Comparison of ENCODE assay signal across 21 mouse cellular contexts in genomic region chr2:54943386-54943785, GRCm38 (mm10).
"Had no signal": no experiment of that assay in that cellular context is flagged by ENCODE, and none has a peak within 500 bp of the region (broad histone marks: within the 10 kb centered on the region; RNA-seq: fewer than 3 reads in every experiment).

No protein-coding gene starts in this region.

- H3K36me3 ChIP-seq: lung, embryonic 15.5 days; midbrain, embryonic 13.5 days; midbrain, embryonic 15.5 days; neural tube, embryonic 13.5 days; neural tube, embryonic 15.5 days had no signal

- H3K27ac ChIP-seq: lung, embryonic 15.5 days; macrophage; midbrain, embryonic 13.5 days; midbrain, embryonic 15.5 days; neural tube, embryonic 13.5 days; neural tube, embryonic 15.5 days had no signal

- H3K4me1 ChIP-seq: lung, embryonic 15.5 days; megakaryocyte, embryonic 14.5 days; midbrain, embryonic 13.5 days; midbrain, embryonic 15.5 days; neural tube, embryonic 13.5 days; neural tube, embryonic 15.5 days had no signal

- H3K9ac ChIP-seq: lung, embryonic 15.5 days; midbrain, embryonic 13.5 days; midbrain, embryonic 15.5 days; neural tube, embryonic 13.5 days; neural tube, embryonic 15.5 days had no signal

- DNase-seq: lung, adult 2 months; lung, postnatal 14 days; lung, postnatal 36 days; retina, postnatal 1 day; right cerebral cortex, adult 18-20 months; right cerebral cortex, postnatal 25 days; right cerebral cortex, postnatal 4 days; spleen, adult 18-20 months; thymus, adult 18-20 months; thymus, postnatal 14 days; thymus, postnatal 36 days had no signal

- H3K9me3 ChIP-seq: lung, embryonic 15.5 days; megakaryocyte, embryonic 14.5 days; midbrain, embryonic 13.5 days; midbrain, embryonic 15.5 days; neural tube, embryonic 13.5 days; neural tube, embryonic 15.5 days had no signal

- ATAC-seq: lung, postnatal 0 days; midbrain, embryonic 13.5 days; midbrain, embryonic 15.5 days had no signal

- H3K4me2 ChIP-seq: lung, embryonic 15.5 days; midbrain, embryonic 11.5 days; midbrain, embryonic 13.5 days; midbrain, embryonic 15.5 days; neural tube, embryonic 13.5 days; neural tube, embryonic 15.5 days had no signal

- H3K4me3 ChIP-seq: lung, embryonic 15.5 days; megakaryocyte, embryonic 14.5 days; midbrain, embryonic 13.5 days; midbrain, embryonic 15.5 days; myocyte; neural tube, embryonic 13.5 days; neural tube, embryonic 15.5 days had no signal

- H3K27me3 ChIP-seq: lung, embryonic 15.5 days; megakaryocyte, embryonic 14.5 days; midbrain, embryonic 13.5 days; midbrain, embryonic 15.5 days; neural tube, embryonic 13.5 days; neural tube, embryonic 15.5 days had no signal
